Mouse (Mus musculus): ENCODE data around the gene Stat4. TPM values are rescaled to one million over a fixed set of nuclear protein-coding genes. Genes with fewer than 3 reads are reported as not detected.

Stat4 gene
- total RNA-seq, 2 experiments from 2014 or later: 0.27 to 0.77 TPM

DNA sequence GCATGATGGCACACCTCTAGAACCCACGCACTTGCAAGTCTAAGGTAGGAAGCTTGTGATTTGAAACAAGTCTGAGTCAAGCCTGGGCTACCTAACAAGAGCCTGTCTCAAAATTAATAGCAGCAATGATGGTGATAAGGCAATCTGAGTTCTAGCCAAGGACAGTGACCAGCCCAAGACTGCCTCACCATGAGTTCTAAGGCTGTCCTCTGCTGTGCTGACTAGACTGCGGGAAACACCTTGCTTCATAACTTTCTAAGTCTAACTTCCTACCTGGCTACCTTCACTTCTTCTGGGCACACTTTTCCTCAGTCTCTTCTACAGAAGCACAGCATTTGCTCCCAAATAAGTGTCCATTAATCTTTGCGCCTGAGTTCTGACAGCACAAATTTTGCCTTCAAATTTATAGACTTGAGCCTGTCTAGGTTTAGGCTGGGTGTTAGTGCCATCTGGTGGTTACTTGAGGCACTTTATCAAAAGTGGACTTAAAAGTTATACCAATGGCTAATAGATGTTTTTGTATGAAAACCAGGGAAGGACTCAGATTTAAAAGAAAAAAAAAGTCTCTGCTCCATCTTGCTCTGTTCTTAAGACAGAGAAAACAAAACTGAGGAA is 111.8 kb downstream of the Stat4 start:
- DNase-seq (ENCODE audit: low spot score in 2 of 2): no peak

DNA sequence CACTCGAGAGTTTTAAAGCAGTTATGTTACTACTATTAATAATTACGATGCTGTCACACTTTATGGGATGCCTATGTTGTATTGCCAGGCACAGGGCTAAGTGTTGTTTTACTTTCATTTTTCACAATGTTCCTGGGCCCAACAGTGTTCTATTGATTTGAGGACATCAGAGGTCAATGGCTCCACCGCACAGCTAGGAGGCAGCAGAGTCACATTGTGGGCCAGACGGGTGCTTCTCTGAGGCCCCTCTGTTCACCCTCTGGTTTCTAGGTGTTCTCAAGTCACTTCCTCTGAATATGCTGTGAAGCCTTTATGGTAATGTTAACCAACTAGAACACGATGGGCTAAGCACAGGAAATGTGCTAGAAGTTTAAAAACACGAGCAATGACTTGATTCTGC is 113.5 kb downstream of the Stat4 start:
- no peak for DNase-seq (ENCODE audit: low spot score in 2 of 2)

DNA sequence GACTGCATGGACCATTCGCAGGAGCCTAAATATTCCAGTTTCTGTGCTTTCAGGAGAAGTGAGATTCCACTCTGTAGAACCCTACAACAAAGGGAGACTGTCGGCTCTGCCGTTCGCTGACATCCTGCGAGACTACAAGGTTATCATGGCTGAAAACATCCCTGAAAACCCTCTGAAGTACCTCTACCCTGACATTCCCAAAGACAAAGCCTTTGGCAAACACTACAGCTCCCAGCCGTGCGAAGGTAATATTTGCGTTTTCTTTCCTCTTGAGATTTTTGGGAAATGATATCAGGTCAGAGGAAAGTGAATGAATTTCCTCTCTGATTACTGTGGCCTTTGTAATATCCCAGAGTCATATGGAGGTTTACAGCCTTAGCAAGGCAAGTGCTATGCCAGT is 115.8 kb downstream of the Stat4 start:
- DNase-seq (ENCODE audit: low spot score in 2 of 2): no peak

DNA sequence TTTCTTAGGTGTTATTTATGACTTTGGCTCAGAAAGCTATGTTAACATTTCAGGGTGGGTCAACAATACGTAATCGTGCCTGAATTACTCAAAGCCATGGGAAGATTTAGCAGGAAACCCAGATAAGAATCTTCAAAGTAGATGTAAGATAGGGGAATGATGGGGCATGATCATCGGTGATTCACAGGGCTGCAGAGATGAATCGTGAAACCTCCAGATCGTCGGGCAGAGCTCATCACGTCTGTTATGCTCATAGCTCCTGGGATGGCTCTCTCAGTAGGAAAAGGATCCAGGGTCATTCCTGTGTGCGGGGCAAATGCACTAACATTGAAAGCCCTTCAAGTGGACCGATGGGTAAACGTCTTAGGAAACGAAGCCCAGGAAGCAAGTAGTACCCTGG is 120.3 kb downstream of the Stat4 start:
- DNase-seq (ENCODE audit: low spot score in 2 of 2): no peak

DNA sequence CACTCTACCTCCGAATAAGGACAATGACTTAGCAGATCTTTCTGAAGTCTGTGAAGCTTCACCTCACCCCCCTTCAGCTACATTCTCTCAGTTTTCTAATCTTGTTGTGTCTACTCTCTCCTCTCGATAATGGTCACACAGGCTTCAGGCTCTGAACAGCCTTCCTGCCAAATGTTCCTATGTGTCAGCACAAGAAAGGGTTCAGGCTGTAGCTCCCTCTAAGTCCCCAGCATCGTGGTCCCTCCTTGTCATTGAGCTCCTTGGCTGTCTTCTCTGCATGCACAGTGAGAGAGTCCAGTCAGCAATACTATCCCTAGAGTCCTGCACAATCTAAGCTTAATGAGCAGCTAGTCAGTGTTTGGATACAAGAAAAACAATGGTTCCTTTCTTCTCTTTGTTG is 124.3 kb downstream of the Stat4 start:
- DNase-seq (ENCODE audit: low spot score in 2 of 2): no peak

DNA sequence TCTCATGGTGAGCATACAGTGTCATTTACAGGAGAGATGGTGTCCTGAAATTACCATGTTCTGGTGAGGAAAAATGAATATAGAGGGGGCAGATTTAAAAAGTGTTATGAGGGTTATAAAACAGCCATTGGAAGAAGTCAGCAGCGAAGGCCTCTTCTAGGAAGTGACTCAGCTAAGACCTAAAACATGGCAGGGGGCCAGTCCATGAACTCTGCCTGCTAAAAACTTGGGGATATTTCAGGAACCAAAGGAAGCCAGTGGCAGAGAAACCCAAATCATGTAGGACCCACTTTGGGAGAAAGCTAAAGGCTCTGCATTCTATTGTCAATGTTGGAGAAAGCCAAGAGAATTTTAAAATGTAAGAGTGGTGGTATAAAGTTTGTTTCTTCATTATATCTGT is 125.4 kb downstream of the Stat4 start:
- no peak for DNase-seq (ENCODE audit: low spot score in 2 of 2)

DNA sequence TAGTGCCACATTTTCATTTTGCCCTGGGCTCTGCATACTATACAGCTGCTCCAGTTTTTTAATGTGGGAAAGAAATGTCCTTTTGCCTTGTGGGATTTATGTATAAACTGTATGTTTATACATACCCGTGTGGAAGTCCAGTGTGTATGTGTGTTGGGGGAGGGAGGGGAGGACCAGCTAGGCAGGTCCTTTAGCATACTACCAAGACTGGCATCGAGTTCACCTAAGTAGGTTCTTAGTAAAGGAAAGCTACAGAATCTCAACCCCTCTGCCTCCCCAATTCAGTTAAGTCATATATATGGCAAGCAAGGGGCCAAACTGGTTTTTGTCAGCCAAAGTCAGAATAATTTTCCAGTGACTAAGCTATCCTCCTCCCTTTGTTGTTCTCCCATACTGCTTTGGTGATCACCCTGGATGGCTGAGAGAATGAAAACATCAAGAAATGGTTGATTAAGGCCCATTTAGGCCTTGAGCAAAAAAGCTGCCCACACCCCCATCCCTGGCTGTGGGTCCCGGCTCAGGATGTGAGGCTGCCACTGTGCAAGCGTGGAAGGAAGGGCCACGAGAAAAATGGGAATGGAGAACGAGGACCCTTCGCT is 126.2 kb downstream of the Stat4 start:
- no peak for DNase-seq (ENCODE audit: low spot score in 2 of 2)

DNA sequence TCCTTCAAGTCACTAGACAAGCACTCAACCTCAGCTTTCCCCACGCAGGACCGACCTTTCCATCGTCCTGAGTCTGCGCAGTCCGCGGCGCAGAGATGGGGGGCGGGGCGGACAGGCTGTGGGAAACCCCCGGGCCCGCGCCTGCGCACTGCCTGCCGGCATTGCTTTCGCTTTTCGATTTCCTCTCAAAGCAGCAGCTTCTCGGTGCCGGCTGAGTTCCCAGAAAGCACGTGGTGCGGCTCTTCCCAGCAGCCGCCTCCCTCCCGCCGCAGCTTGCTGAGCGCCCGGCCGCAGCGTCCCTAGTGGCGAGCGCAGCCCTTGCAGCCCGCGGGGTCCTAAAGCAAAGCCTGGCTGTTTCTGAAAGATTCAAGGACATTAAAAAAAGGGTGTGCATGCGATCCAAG is 126.7 kb downstream of the Stat4 start:
- DNase-seq (ENCODE audit: low spot score in 2 of 2): peak; percentile 98 to 99

DNA sequence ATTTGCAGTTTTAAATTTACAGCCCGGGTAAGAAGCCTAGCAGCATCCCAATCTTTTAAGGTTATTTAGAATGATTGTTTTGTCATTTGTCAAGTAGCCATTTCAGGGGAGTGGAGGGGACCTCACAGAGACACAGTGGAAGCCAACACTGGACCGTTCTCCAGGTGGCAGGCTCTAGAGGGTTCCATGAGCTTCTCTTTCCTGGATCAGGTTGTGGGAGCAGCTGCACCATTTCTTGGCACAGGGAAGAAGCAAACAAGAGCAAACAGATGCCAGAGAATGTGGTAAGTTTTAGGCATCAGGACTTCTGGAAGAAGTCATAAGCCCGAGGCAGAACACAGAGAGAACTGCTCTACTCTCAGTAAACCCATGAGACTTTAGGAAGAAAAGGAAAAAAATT is 129.5 kb downstream of the Stat4 start:
- no peak for DNase-seq (ENCODE audit: low spot score in 2 of 2)

DNA sequence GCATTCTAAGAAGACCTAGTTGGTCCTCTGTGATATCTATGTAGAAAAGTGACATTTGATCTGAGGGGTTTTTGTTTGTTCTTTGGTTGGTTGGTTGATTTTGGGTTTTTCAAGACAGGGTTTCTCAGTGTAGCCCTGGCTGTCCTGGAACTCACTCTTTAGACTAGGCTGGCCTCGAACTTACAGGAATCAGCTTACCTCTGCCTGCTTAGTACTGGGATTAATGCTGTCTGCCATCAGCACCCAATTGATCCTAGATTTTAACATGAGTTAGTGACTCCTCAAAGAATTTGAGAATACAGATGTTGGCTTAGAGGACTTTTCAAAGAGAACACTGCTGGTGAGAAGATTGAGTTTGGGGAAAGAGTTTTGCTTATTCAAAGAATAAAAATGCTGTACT is 130.8 kb downstream of the Stat4 start:
- DNase-seq (ENCODE audit: low spot score in 2 of 2): no peak

DNA sequence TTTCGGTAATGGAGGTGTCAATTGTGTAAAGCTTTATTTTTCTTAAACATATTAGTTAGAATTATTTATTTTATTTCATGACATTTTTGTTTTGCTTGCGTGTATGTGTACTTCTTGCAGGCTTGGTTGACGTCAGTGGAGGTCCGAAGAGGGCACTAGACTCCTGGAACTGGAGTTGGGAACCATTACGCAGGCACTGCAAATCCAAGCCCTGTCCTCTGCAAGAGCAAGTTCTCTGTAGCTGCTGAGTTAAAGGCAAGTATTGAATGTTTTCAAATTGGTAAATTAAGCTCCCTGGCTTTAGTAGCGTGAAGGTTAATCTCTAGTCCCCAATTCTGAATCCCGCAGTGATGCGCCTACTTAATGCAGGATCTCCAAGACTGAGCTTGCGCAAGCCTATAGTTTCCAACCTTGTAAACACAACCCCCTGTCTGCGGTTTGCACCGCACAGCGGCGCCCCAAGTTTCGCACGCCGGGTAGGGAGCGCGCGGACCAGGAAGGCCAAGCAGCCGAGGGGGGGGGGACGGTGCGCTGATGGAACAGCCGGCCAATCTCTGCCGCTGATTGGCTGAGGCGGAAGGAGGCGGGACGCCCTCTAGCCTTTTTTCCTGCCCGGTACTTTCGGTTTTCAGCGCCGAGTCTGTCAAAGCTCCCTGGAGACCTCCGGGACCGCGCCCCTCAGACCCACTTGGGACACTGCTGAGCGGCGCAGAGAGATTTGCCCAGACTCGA is 132.1 kb downstream of the Stat4 start, which contains the start of gene Stat1:
TSS of gene Stat1 (plus strand) at position 581 of the 732 bp plus-strand sequence.
- DNase-seq (ENCODE audit: low spot score in 2 of 2): peak; percentile 74 to 77

DNA sequence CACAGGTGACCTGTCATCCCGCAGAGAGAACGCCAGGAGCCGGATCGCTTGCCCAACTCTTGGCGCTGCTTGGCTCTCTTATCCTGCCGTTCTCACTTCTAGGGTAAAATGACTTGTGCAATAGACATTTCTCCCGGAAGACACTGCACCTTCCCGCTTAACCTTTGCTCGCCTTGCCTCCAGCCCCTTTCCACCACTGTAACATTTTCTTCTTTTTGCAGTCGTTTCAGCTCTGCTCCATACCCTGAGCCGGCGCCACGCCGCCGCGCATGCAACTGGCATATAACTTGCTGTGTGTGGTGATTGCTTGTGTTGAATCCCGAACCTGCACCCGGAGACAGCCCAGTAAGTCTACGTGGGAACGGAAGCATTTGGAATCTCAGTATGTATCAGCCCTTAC is 132.7 kb downstream of the Stat4 start:
- DNase-seq (ENCODE audit: low spot score in 2 of 2): peak in 1 of 2 experiments; percentile 32

DNA sequence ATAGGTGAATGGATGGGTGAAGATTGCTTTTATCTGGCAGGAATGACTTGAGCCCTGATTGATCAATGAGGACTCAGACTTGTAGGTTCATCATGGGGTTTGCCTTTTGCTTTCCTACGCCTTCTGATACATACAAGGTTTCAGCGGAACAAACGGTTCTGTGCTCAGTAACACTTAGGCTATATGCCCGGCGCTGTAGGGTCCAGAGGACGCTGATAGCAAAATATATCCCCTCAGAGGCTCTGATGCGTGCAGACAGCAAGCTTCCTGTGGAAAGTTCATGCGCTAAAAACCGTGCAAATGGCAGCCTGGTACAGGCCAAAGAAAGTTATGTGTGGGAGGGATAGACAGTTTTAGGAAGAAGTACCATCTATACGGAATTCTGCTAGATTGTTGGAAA is 133.2 kb downstream of the Stat4 start:
- no peak for DNase-seq (ENCODE audit: low spot score in 2 of 2)

DNA sequence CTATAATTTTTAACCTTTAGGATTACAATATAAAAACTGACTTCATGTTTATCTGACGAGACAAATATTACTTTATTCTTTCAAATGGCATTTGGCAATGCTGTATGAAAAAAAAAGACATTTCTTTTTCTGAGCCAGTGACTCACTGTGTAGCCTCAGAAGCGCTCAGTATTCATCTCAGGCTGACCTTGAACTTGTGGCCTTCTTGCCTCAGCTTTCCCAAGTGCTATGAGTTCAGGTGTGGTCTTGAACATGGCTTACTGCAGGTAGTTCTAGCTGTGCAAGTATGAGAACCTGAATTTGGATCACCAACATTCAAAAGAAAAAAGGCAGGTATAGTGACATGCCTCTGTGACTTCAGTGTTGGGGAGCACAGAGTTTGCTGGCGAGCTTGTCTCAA is 134.1 kb downstream of the Stat4 start:
- no peak for DNase-seq (ENCODE audit: low spot score in 2 of 2)

DNA sequence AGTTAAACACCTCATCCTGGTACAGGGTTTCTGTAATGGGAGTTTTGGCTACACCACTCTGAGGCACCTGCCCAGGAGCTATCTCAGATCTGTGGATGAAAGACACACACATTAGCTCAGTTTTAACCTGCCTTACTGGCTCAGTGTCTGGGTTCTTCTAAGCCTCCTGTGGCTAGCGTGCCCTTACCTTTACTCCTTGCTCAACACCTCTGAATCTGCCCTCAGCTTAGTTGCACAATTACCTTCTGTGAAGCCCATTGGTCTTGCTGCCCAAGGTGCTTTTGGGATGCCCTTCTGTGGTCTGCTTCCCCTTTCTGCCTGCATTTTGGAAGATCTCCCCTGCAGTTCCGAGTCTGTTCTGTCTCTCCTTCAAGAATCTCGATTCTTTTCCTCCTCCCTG is 137.9 kb downstream of the Stat4 start:
- no peak for DNase-seq (ENCODE audit: low spot score in 2 of 2)

DNA sequence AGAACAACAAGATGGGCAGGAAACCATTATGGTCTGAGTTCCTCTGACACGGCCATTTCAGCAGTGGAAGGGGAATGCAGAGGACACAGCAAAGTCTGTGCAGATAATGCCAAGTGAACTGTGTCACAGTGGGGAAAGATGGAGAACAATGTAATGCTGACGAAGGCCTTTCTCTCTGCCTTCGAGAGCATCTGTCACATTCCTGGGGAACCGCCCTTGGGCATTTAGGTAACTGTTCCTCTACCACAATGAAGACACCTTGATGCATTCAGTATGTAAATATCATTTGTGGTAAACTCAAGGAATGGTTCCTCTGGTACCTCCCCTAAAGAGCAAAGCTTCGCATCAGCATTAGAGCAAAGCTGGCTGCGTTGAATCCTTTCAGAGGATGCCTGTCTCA is 140.4 kb downstream of the Stat4 start:
- no peak for DNase-seq (ENCODE audit: low spot score in 2 of 2)

DNA sequence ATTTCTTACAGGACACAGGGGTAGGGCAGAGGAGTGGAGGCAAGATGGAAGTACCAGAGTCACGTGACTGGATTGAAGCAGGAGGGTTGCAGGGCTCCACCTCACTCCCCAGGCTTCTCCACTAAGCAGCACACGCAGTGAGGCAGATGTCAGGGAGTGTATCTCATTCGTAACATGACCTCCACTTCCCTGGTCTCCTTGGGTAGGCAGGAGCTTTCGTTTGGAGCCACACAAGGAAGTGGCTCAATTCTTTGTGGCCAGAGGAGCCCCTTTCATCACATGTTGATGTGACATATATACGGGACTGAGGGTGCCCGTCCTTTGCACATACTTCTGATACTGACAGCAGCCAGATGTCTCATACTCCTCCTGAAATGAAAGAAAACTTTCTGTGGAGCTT is 142.8 kb downstream of the Stat4 start:
- no peak for DNase-seq (ENCODE audit: low spot score in 2 of 2)

DNA sequence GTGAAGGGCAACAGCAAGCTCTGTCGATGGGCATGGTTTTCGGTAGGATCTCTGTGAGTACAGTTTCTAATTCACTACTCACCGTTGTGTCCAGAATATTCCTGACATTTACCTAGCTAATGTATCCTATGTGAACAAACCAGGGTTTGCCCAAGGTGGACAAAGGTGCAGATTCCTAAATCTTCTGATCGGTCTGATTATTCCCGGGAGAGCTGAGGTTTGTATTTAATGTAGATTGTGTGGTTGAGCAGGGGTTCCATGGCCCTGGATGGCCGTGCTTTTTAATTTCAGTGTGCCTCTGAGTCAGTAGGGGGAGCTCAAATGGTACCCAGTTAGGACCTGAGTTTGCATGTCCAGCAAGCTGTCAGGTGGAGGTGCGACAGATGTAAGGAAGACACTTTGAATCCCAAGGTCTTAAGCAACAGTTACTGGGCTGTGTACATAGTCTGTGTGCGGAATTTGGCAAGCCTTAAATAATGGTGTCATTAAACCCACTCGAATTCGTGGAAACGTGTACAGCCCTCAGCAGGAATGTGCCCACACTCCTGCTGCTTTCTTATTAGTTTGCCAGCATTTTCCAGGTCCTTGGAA is 144.9 kb downstream of the Stat4 start:
- DNase-seq (ENCODE audit: low spot score in 2 of 2): no peak

DNA sequence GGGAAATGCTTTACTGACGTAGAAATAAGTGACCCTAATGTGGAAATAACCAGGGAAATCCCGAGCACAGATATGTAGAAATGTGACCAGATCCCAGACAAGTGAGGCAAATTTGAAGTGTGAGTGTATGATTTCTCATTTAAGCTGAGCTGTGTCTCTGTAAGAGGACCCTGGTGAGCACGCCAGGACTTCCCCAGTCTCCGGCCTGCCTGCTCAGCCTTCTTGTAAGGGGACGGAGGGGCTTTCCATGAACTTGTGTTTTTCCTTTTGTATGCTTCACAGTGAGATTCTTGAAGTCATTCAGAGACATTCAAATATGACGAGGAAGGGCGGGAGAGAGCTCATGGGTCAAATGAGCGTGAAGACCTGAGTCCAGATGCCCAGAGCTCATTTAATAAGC is 146.3 kb downstream of the Stat4 start:
- DNase-seq (ENCODE audit: low spot score in 2 of 2): no peak

DNA sequence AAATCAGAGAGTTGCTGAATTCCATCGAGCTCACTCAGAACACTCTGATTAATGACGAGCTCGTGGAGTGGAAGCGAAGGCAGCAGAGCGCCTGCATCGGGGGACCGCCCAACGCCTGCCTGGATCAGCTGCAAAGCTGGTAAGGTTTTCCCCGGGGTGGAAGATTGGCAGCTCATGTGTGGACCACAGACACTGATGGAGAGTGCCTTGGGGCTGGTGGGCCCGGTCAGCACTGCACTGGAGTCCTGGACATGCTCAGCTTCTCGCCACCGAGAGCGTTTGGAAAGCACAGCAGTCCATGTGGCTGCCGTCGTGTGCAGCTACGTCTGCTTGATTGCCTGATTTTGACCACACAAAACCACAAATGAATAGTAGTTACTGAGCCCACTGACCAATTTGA is 150.3 kb downstream of the Stat4 start:
- DNase-seq (ENCODE audit: low spot score in 2 of 2): no peak

DNA sequence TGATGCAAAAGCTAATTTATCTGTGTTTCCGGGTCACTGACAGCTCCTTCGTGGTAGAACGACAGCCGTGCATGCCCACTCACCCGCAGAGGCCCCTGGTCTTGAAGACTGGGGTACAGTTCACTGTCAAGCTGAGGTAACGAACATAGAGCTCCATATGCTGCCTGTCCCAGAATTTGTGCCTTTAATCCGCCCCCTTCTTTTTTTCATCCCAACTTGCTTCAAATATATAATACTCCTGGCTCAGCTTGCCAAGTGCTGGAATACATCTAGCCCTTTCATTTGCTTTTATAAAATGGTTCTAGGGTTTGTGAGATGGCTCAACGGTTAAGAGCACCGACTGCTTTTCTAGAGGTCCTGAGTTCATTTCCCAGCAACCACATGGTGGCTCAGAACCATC is 153.6 kb downstream of the Stat4 start:
- no peak for DNase-seq (ENCODE audit: low spot score in 2 of 2)

DNA sequence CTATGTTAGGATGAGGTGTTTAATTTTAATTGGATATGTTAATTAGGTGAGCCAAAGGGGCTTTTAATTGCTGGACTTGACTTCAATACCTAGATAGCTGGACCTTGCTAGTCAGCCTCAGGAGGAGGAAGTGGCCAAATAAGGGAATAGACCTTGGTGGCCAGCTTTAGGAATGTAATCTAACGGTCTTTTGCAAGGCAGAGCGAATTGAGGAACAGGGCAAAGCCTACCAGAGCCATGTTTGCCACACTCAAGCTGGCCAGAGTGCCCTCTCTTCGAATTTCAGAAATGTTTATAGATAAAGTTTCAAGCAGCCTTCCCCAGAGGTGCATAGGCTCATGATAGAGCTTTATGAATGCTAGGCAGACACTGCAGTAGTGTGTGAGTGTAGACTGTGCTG is 154.5 kb downstream of the Stat4 start:
- no peak for DNase-seq (ENCODE audit: low spot score in 2 of 2)
